Comparison of ENCODE assay signal across 27 mouse cellular contexts in genomic region chr10:84687736-84688135, GRCm38 (mm10).
DNase-seq lines count a peak whose midpoint lies in the region; ATAC-seq lines count a peak whose summit lies in the region.
"Had no signal": no experiment of that assay in that cellular context is flagged by ENCODE, and none has a peak within 500 bp of the region (broad histone marks: within the 10 kb centered on the region; RNA-seq: fewer than 3 reads in every experiment).

No protein-coding gene starts in this region.

- H3K27me3 ChIP-seq in heart, embryonic 12.5 days (replicated peaks) = no peaks in the 10 kb centered on the region
- H3K27me3 ChIP-seq in hindbrain, embryonic 10.5 days (ENCODE audit: insufficient read depth, poor library complexity, severe bottlenecking) = peaks cover 22% of the 10 kb centered on the region
- no peaks in the 10 kb centered on the region for H3K27me3 ChIP-seq in hindbrain, embryonic 11.5 days (ENCODE audit: control insufficient read depth, insufficient read depth, low read length)
- H3K27me3 ChIP-seq in midbrain, embryonic 11.5 days (ENCODE audit: control insufficient read depth, insufficient read depth, low read length) = peaks cover 18% of the 10 kb centered on the region
- peaks cover 35% of the 10 kb centered on the region for H3K27me3 ChIP-seq in midbrain, embryonic 13.5 days
- H3K27me3 ChIP-seq: embryonic facial prominence, embryonic 13.5 days; forebrain, embryonic 15.5 days had no signal

- H3K9me3 ChIP-seq in heart, embryonic 12.5 days (replicated peaks) = no peaks in the 10 kb centered on the region
- H3K9me3 ChIP-seq in hindbrain, embryonic 10.5 days = no peaks in the 10 kb centered on the region
- no peaks in the 10 kb centered on the region for H3K9me3 ChIP-seq in hindbrain, embryonic 11.5 days (ENCODE audit: control insufficient read depth, low read length)
- no peaks in the 10 kb centered on the region for H3K9me3 ChIP-seq in midbrain, embryonic 11.5 days (ENCODE audit: control insufficient read depth, low read length)
- H3K9me3 ChIP-seq in midbrain, embryonic 13.5 days = no peaks in the 10 kb centered on the region
- H3K9me3 ChIP-seq: embryonic facial prominence, embryonic 10.5 days; embryonic facial prominence, embryonic 13.5 days; forebrain, embryonic 12.5 days; forebrain, embryonic 15.5 days; hindbrain, embryonic 12.5 days had no signal

- 77% methylated on average over 4 of the region's 4 CpGs for WGBS in heart, embryonic 12.5 days
- 90% methylated on average over 4 of the region's 4 CpGs for WGBS in hindbrain, embryonic 10.5 days
- 87% methylated on average over 4 of the region's 4 CpGs for WGBS in hindbrain, embryonic 11.5 days
- WGBS in midbrain, embryonic 11.5 days = 86% methylated on average over 4 of the region's 4 CpGs
- WGBS in midbrain, embryonic 13.5 days = 90% methylated on average over 4 of the region's 4 CpGs

- H3K4me1 ChIP-seq in heart, embryonic 12.5 days (replicated peaks) = peaks cover 38% of the 10 kb centered on the region
- H3K4me1 ChIP-seq in hindbrain, embryonic 10.5 days (replicated peaks) = peaks cover 65% of the 10 kb centered on the region
- H3K4me1 ChIP-seq in hindbrain, embryonic 11.5 days (replicated peaks; ENCODE audit: control insufficient read depth, insufficient read depth, low read length) = peaks cover 14% of the 10 kb centered on the region
- H3K4me1 ChIP-seq in midbrain, embryonic 11.5 days (ENCODE audit: control insufficient read depth, insufficient read depth, low read length) = peaks cover 38% of the 10 kb centered on the region
- H3K4me1 ChIP-seq in midbrain, embryonic 13.5 days (replicated peaks) = peaks cover 34% of the 10 kb centered on the region
- H3K4me1 ChIP-seq: embryonic facial prominence, embryonic 13.5 days had no signal

- intact Hi-C loops in heart, postnatal 14 days (cut with DNase I) = no loop called here

- H3K27ac ChIP-seq in heart, embryonic 12.5 days (ENCODE audit: poor library complexity, severe bottlenecking) = peak overlapping the region; percentile 57
- peak overlapping the region; percentile 57 for H3K27ac ChIP-seq in hindbrain, embryonic 10.5 days
- H3K27ac ChIP-seq in hindbrain, embryonic 11.5 days (ENCODE audit: low read depth, low read length) = no peak overlapping the region
- no peak overlapping the region; the same call in 1 of the 2 replicates for H3K27ac ChIP-seq in midbrain, embryonic 11.5 days (ENCODE audit: low read depth, low read length)
- H3K27ac ChIP-seq in midbrain, embryonic 13.5 days = no peak overlapping the region
- H3K27ac ChIP-seq: embryonic facial prominence, embryonic 13.5 days; forebrain, embryonic 15.5 days had no signal

- ATAC-seq in heart, embryonic 12.5 days (ENCODE audit: insufficient number of reproducible peaks, low FRiP score) = no peak
- no peak for ATAC-seq in hindbrain, embryonic 11.5 days (ENCODE audit: low FRiP score)
- no peak for ATAC-seq in midbrain, embryonic 11.5 days (ENCODE audit: low FRiP score)
- no peak for ATAC-seq in midbrain, embryonic 13.5 days
- ATAC-seq: activated CD4-positive, CD25-positive, alpha-beta regulatory T cell, adult 4 months; forebrain, embryonic 15.5 days; inflammation-experienced regulatory T-cells, adult 6 months; intestine, embryonic 16.5 days had no signal

- H3K36me3 ChIP-seq in heart, embryonic 12.5 days = 0 out of 2 replicates have a peak, but pooled peaks cover 9% of the 10 kb centered on the region
- peaks cover 9% of the 10 kb centered on the region for H3K36me3 ChIP-seq in hindbrain, embryonic 10.5 days
- no peaks in the 10 kb centered on the region for H3K36me3 ChIP-seq in hindbrain, embryonic 11.5 days (ENCODE audit: control insufficient read depth, insufficient read depth, low read length)
- H3K36me3 ChIP-seq in midbrain, embryonic 11.5 days (ENCODE audit: control insufficient read depth, insufficient read depth, low read length) = no peaks in the 10 kb centered on the region
- no peaks in the 10 kb centered on the region; the same call in 1 of the 2 replicates for H3K36me3 ChIP-seq in midbrain, embryonic 13.5 days
- H3K36me3 ChIP-seq: forebrain, embryonic 12.5 days; forebrain, embryonic 15.5 days had no signal

- H3K9ac ChIP-seq in heart, embryonic 12.5 days = no peak overlapping the region
- no peak overlapping the region for H3K9ac ChIP-seq in hindbrain, embryonic 11.5 days (ENCODE audit: low read depth, low read length)
- no peak overlapping the region for H3K9ac ChIP-seq in midbrain, embryonic 11.5 days (ENCODE audit: low read length)
- no peak overlapping the region for H3K9ac ChIP-seq in midbrain, embryonic 13.5 days (replicated peaks)
- H3K9ac ChIP-seq: embryonic facial prominence, embryonic 13.5 days; forebrain, embryonic 12.5 days; forebrain, embryonic 15.5 days; hindbrain, embryonic 12.5 days had no signal

- H3K4me2 ChIP-seq in heart, embryonic 12.5 days = no peak overlapping the region
- H3K4me2 ChIP-seq in hindbrain, embryonic 11.5 days (replicated peaks; ENCODE audit: low read depth, low read length) = no peak overlapping the region
- H3K4me2 ChIP-seq in midbrain, embryonic 11.5 days = no peak overlapping the region
- no peak overlapping the region for H3K4me2 ChIP-seq in midbrain, embryonic 13.5 days (replicated peaks)
- H3K4me2 ChIP-seq: embryonic facial prominence, embryonic 13.5 days; forebrain, embryonic 12.5 days; forebrain, embryonic 15.5 days; hindbrain, embryonic 12.5 days had no signal

- no peak overlapping the region for H3K4me3 ChIP-seq in heart, embryonic 12.5 days
- no peak overlapping the region for H3K4me3 ChIP-seq in hindbrain, embryonic 10.5 days
- H3K4me3 ChIP-seq in hindbrain, embryonic 11.5 days (ENCODE audit: low read depth, low read length) = no peak overlapping the region
- H3K4me3 ChIP-seq in midbrain, embryonic 11.5 days (ENCODE audit: low read depth, low read length) = no peak overlapping the region
- no peak overlapping the region for H3K4me3 ChIP-seq in midbrain, embryonic 13.5 days (replicated peaks)
- H3K4me3 ChIP-seq: embryonic facial prominence, embryonic 10.5 days; embryonic facial prominence, embryonic 13.5 days; erythroblast, embryonic 14.5 days; forebrain, embryonic 12.5 days; forebrain, embryonic 15.5 days; hindbrain, embryonic 12.5 days had no signal

- DNase-seq in heart, adult 11 months = peak; percentile 64
- DNase-seq in heart, adult 8-10 months (ENCODE audit: low spot score) = no peak
- no peak for DNase-seq in heart, postnatal 14 days
- DNase-seq in hindbrain, embryonic 10.5 days (ENCODE audit: low spot score) = no peak
- no peak for DNase-seq in hindbrain, embryonic 11.5 days (ENCODE audit: low spot score)
- peak; percentile 57 for DNase-seq in midbrain, embryonic 11.5 days (ENCODE audit: low spot score, missing footprints)
- DNase-seq: adrenal gland, adult 8-10 months; adrenal gland, postnatal 25 days; cerebellum, adult 11-12 months; cerebellum, adult 8-10 months; cerebellum, postnatal 10 days; cerebellum, postnatal 36 days; embryo, embryonic 11 days; gastrocnemius, postnatal 25 days; heart, postnatal 10 days; kidney, adult 18-20 months had no signal

Comparison
In these comparisons a context has a peak if more than half of its experiments do, and no peak if none do; other contexts are left out.
1. DNase-seq: peak in heart, adult 11 months (single experiment) and midbrain, embryonic 11.5 days (single experiment); none in heart, adult 8-10 months (single experiment), heart, postnatal 14 days (0 of 2), hindbrain, embryonic 10.5 days (single experiment) and hindbrain, embryonic 11.5 days (single experiment).
2. H3K27ac ChIP-seq: peak in heart, embryonic 12.5 days (single experiment) and hindbrain, embryonic 10.5 days (single experiment); none in hindbrain, embryonic 11.5 days (single experiment), midbrain, embryonic 11.5 days (single experiment) and midbrain, embryonic 13.5 days (single experiment).